Mouse (Mus musculus) cerebellum, adult 2 months (tissue): ENCODE results near the gene Dnajb8. TPM values are rescaled to one million over a fixed set of nuclear protein-coding genes. Genes with fewer than 3 reads are reported as not detected.
A peak's percentile ranks its signal among the peaks of the same experiment; 100 is the strongest.

Experiments used
- DNase-seq, 2 experiments: peaks; one replicate each; pipeline ENCODE4 v3.0.0; 2021
- H3K27ac ChIP-seq: fragments of 200-500 bp; 2 replicates; pipeline ENCODE4 v1.5.1; 2012; ENCODE audit warnings: low read length, control low read depth, inconsistent platforms; ENCODE audit not compliant: insufficient read depth
- H3K27me3 ChIP-seq: fragments of 200-500 bp; 2 replicates; pipeline ENCODE4 v1.6.1; 2012; ENCODE audit warnings: inconsistent platforms, mild to moderate bottlenecking, low read length, moderate library complexity; ENCODE audit not compliant: control insufficient read depth, insufficient read depth
- H3K4me1 ChIP-seq: fragments of 200-500 bp; 2 replicates; pipeline ENCODE4 v1.6.1; 2011; ENCODE audit warnings: low read length; ENCODE audit not compliant: control insufficient read depth, insufficient read depth
- H3K4me3 ChIP-seq: fragments of 200-500 bp; replicated peaks from 2 replicates; pipeline ENCODE3; 2011; ENCODE audit warnings: mild to moderate bottlenecking, low read depth, low read length, control low read depth; ENCODE audit not compliant: insufficient read depth
- CTCF ChIP-seq: fragments of 200-500 bp; IDR thresholded peaks from 2 replicates; pipeline ENCODE4 v1.5.1; 2011; ENCODE audit warnings: low read depth, mild to moderate bottlenecking, control low read depth, low read length, moderate library complexity, borderline replicate concordance; ENCODE audit not compliant: insufficient read depth
- POLR2A ChIP-seq: fragments of 200-500 bp; IDR thresholded peaks from 2 replicates; pipeline ENCODE4 v1.6.1; 2011; ENCODE audit warnings: low read length, control low read depth, borderline replicate concordance; ENCODE audit not compliant: insufficient read depth
- WGBS: fragments of 180-500 bp; shearing (Covaris S2); methylation state at CpG from one replicate; pipeline ENCODE4 v1.1.7; 2018; 5-methylcytosine and 5-hydroxymethylcytosine counted together
- polyA plus RNA-seq: library from polyadenylated mRNA; depleted of rRNA; stranded (reverse); fragments of >200 nt; gene quantifications from 2 replicates; pipeline ENCODE4 v1.2.3, GENCODE M21; 2012; rRNA removed

The Dnajb8 gene
- polyA plus RNA-seq, 1 experiment, result not detected

- H3K4me1 ChIP-seq, result peaks cover 14% of the 10 kb centered on the region
- no peak overlapping the region for H3K4me3 ChIP-seq
- no peak for TF ChIP-seq CTCF
- no peak for TF ChIP-seq POLR2A
- 96% methylated on average over 4 of the region's 4 CpGs for WGBS
- DNase-seq, result no peak
- H3K27me3 ChIP-seq, result no peaks in the 10 kb centered on the region
- H3K27ac ChIP-seq, result no peak overlapping the region
These were observed 55.2 kb downstream of the Dnajb8 start for GRCm38 (mm10) chr6:88277242-88277641.

- WGBS, result 30% methylated on average over 2 of the region's 2 CpGs
- peak; percentile 41 to 59 for DNase-seq
- no peaks in the 10 kb centered on the region for H3K27me3 ChIP-seq
These were observed 56.1 kb downstream of the Dnajb8 start for GRCm38 (mm10) chr6:88278141-88278540.

DNA sequence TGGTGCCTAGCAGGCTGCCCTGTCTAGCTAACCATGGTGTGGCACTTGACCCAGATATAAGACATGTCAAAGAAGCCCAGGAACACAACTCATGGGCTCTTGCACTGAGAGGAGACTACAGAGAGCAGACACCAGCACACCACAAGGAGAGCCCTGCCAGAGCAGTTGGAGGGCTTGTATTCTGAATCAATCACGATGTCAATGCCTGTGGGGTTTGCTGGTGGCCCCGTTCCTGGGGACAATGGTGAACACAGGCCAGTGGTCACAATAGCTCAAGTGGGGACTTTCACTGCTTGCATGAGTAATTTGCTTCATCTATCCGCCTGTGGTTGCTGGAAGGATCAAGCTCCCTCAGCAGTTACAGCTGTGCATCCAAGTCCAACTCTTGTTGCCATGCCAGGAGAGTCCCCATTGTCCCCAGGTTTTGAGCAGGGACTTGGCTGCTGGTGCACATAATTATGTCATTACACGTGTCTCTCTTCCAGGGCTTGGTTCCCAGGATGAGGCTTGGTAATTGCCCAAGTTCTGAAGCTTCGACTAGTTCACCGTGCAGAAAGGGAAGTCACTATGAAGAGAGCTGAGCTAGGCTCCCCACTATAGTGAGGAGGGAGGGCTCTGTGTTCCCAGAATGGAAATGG lies 68.2 kb downstream of the Dnajb8 start:
- H3K4me3 ChIP-seq, result no peak overlapping the region
- no peaks in the 10 kb centered on the region for H3K27me3 ChIP-seq
- WGBS, result 17% methylated on average over 6 of the region's 6 CpGs

More at GRCm38 (mm10) chr6:88278141-88278540, 56.1 kb downstream of the Dnajb8 start:
- Histone ChIP-seq H3K4me3 (no peak overlapping the region), H3K27ac (no peak overlapping the region), H3K4me1 (peaks cover 14% of the 10 kb centered on the region)
- no peak for TF ChIP-seq POLR2A
- no peak for TF ChIP-seq CTCF

GRCm38 (mm10) chr6:88292274-88292909 lies 70.3 kb downstream of the Dnajb8 start:
- no peak for DNase-seq
- Histone ChIP-seq H3K27me3 (no peaks in the 10 kb centered on the region), H3K4me3 (no peak overlapping the region), H3K4me1 (no peaks in the 10 kb centered on the region), H3K27ac (no peak overlapping the region)
- WGBS, result 75% methylated on average over 4 of the region's 4 CpGs
- TF ChIP-seq CTCF, result no peak
- TF ChIP-seq POLR2A, result no peak

More for the DNA sequence above, 68.2 kb downstream of the Dnajb8 start:
- TF ChIP-seq POLR2A, result no peak
- no peak for TF ChIP-seq CTCF
- DNase-seq, result peak in 1 of 2 experiments; percentile 36
- Histone ChIP-seq H3K4me1 (no peaks in the 10 kb centered on the region), H3K27ac (no peak overlapping the region)

DNA sequence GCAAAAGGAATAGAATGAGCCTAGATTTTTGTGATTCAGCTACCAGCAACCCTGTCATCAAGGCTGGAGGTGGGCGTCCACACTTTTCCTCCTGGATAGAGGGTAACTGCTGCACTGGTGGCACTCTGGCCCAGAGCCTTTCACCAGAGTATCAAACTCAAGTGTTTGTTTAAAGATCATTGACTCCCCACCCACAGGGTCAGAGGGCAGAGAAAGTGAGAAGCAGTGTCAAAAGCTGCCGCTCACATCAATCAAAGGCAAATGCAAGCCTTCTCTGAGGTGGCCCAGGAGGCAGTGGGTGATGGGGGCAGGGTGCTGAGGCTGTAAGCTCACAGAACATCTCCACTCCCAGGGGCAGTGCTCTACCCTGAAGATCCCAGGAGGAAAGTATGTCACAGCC lies 77.4 kb downstream of the Dnajb8 start:
- Histone ChIP-seq H3K27me3 (no peaks in the 10 kb centered on the region), H3K4me3 (no peak overlapping the region), H3K4me1 (no peaks in the 10 kb centered on the region), H3K27ac (no peak overlapping the region)
- 88% methylated on average over 2 of the region's 2 CpGs for WGBS
- TF ChIP-seq CTCF, result no peak
- TF ChIP-seq POLR2A, result no peak
- no peak for DNase-seq

DNA sequence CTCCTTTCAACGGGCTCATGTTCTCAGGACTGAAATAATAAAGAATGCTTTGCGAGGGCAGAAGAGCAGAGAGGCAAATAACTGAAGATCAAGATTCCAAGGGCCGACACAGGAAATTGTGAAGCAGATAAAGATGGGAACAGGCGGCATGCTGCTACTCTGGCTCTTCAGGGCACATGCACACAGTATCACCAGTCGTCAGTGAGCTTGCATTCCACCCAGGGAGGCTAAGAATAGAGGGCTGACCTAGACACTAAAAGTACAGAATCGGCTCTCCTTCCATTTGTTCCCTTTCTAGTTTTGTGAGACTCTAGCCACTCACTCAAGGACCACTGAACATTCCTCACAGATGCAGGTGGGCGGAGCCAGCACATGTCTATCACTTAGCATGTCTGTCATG lies 79.2 kb downstream of the Dnajb8 start:
- no peak overlapping the region for H3K27ac ChIP-seq
- H3K4me3 ChIP-seq, result no peak overlapping the region
- WGBS, result 63% methylated on average over 7 of the region's 7 CpGs
- TF ChIP-seq POLR2A (no peak), CTCF (no peak)
- DNase-seq, result no peak
- no peaks in the 10 kb centered on the region for H3K4me1 ChIP-seq
- H3K27me3 ChIP-seq, result no peaks in the 10 kb centered on the region

Other genes starting within 250 kb of the Dnajb8 start
- gene H1fx, start 240.6 kb upstream of the Dnajb8 start, polyA plus RNA-seq, result 37.1 and 38.2 TPM in 2 replicates
- 408 and 418 TPM in 2 replicates for gene Rab7, start 177.0 kb upstream of the Dnajb8 start, polyA plus RNA-seq
- gene Rpn1, start 137.8 kb upstream of the Dnajb8 start, polyA plus RNA-seq, result 151 and 167 TPM in 2 replicates
- gene Gata2, start 28.4 kb upstream of the Dnajb8 start, polyA plus RNA-seq, result 6.4 and 6.6 TPM in 2 replicates
- gene Eefsec, start 224.3 kb downstream of the Dnajb8 start, polyA plus RNA-seq, result 17.0 and 17.3 TPM in 2 replicates
- 49.2 and 49.9 TPM in 2 replicates for gene Ruvbl1, start 243.1 kb downstream of the Dnajb8 start, polyA plus RNA-seq